Mouse (Mus musculus) forebrain, embryonic 10.5 days (tissue): ENCODE measurements around the gene Rnf141. TPM values are rescaled to one million over a fixed set of nuclear protein-coding genes. Genes with fewer than 3 reads are reported as not detected.

ENCODE experiments used
- DNase-seq: peaks from one replicate; pipeline ENCODE4 v3.0.0-alpha.2; 2017; ENCODE audit warnings: low spot score; ENCODE audit errors: extremely low spot score
- H3K27ac ChIP-seq: fragments of 300-500 bp; sonication (generic); 2 replicates; pipeline ENCODE4 v1.5.1; 2016; ENCODE audit warnings: mild to moderate bottlenecking
- H3K27me3 ChIP-seq: fragments of 300-500 bp; sonication (generic); 2 replicates; pipeline ENCODE4 v1.6.1; 2016; ENCODE audit warnings: mild to moderate bottlenecking; ENCODE audit not compliant: poor library complexity, severe bottlenecking
- H3K36me3 ChIP-seq: fragments of 300-500 bp; sonication (generic); replicated peaks from 2 replicates; pipeline ENCODE4 v1.6.1; 2016; ENCODE audit warnings: mild to moderate bottlenecking, moderate library complexity
- H3K4me1 ChIP-seq: fragments of 300-500 bp; sonication (generic); 2 replicates; pipeline ENCODE4 v1.6.1; 2016
- H3K4me3 ChIP-seq: fragments of 300-500 bp; sonication (generic); 2 replicates; pipeline ENCODE4 v1.5.1; 2016; ENCODE audit warnings: mild to moderate bottlenecking, moderate library complexity
- H3K9me3 ChIP-seq: fragments of 300-500 bp; sonication (generic); 2 replicates; pipeline ENCODE4 v1.6.1; 2016; ENCODE audit warnings: mild to moderate bottlenecking, moderate library complexity
- WGBS: fragments of 180-500 bp; shearing (Covaris S2); methylation state at CpG from one replicate; pipeline ENCODE4 v1.1.7; 2016; 5-methylcytosine and 5-hydroxymethylcytosine counted together
- polyA plus RNA-seq: library from polyadenylated mRNA; unstranded; fragments of >200 nt; fragmentation: Nextera tagmentation; extraction: Ambion mirVana; gene quantifications from 2 replicates; pipeline ENCODE4 v1.2.1, GENCODE M21; 2016

Rnf141 gene
- polyA plus RNA-seq, 1 experiment from 2014 or later = 25.0 TPM

DNA sequence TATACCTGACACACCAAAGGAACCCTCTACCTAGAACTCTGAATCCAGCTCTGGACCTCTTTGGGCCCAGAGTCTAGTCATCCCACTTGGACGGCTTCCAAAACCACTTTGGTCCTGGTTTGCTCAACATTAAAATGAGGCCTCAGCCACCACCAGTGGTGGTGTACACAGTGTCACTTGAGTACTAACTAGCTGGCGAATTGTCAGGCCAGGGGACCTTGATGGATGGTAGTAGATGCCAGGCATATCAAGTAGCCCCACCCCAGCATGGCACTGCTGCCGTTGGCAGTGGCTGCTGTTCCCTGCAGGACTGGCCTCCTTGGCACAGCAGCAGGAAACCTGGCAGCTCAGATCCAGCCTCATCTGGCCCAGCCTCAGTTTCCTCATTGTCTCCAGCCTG is 40.0 kb downstream of the Rnf141 start:
- Histone ChIP-seq H3K9me3 (no peaks in the 10 kb centered on the region), H3K27me3 (no peaks in the 10 kb centered on the region), H3K4me1 (peaks cover under 1% of the 10 kb centered on the region; the same call in 1 of the 2 replicates), H3K27ac (no peak overlapping the region), H3K4me3 (no peak overlapping the region), H3K36me3 (no peaks in the 10 kb centered on the region)
- WGBS = 83% methylated on average over 3 of the region's 3 CpGs
- DNase-seq = no peak

DNA sequence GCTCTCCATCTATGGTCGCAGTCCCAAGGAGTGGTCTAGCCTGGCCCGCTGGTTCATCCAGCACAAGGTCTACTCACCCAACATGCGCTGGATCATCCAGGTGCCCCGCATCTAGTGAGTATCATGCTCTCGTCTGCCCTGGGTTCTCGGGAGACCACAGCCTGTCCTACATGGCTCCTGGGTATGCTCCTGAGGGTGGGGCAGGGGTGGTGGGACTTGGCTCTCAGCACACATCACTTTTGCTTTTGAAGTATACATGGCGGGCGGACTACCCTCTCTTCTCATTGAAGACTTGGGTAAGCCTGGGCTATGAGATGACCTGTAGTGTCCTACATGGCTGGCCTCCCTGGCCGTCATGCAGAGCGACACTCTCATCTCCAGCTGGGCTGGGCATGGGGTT is 41.1 kb downstream of the Rnf141 start:
- H3K4me3 ChIP-seq = no peak overlapping the region
- no peaks in the 10 kb centered on the region for H3K9me3 ChIP-seq
- H3K4me1 ChIP-seq = peaks cover 8% of the 10 kb centered on the region
- no peak overlapping the region for H3K27ac ChIP-seq
- H3K36me3 ChIP-seq = no peaks in the 10 kb centered on the region
- no peak for DNase-seq
- 95% methylated on average over 10 of the region's 10 CpGs for WGBS
- H3K27me3 ChIP-seq = no peaks in the 10 kb centered on the region

- H3K27ac ChIP-seq = no peak overlapping the region
- peaks cover 13% of the 10 kb centered on the region for H3K4me1 ChIP-seq
- WGBS = 5% methylated on average over 4 of the region's 4 CpGs
- H3K27me3 ChIP-seq = no peaks in the 10 kb centered on the region
- H3K9me3 ChIP-seq = no peaks in the 10 kb centered on the region
- H3K4me3 ChIP-seq = no peak overlapping the region
- peak; percentile 77 for DNase-seq
- no peaks in the 10 kb centered on the region for H3K36me3 ChIP-seq
Measured at GRCm38 (mm10) chr7:110801028-110801427, 43.2 kb downstream of the Rnf141 start.

DNA sequence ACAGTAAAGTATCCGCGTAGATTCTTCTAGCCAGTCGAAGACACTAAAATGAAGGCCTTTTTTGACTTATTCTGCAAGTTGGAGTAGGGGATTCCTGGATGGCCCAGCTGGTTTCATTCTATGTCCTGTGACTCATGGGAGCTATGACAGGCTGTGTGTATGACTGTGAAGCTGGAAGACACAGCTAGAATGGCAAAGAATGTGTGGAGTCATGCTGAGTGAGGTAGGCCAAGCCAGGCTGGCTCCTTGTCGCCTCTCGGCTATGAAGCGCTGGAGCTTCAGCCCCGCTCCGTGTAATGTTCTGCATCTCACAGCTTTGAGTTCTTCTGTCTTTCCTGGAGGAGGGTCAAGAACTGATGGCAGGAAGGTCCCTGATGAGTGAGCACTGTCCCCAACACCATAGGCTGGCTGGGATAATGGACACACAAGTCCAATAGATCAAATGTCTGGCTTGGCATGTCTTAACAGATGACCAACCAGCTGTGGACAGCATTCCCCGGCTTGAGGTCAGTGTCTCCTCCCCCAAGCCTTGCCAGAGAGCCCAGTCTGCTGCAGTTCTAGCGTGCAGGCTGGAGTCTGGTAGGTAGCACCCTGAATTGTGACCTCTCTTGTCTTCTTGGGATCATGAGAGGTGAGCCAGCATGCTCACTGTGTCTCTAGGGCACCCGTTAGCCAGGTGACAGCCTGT is 46.4 kb downstream of the Rnf141 start:
- no peaks in the 10 kb centered on the region for H3K9me3 ChIP-seq
- H3K4me1 ChIP-seq = peaks cover 13% of the 10 kb centered on the region
- 0 out of 2 replicates have a peak overlapping the region, but pooled peaks have one; percentile 22 for H3K27ac ChIP-seq
- no peaks in the 10 kb centered on the region for H3K27me3 ChIP-seq
- no peak for DNase-seq
- 90% methylated on average over 11 of the region's 11 CpGs for WGBS
- H3K36me3 ChIP-seq = no peaks in the 10 kb centered on the region
- H3K4me3 ChIP-seq = no peak overlapping the region

- H3K27ac ChIP-seq = no peak overlapping the region
- WGBS = 78% methylated on average over 12 of the region's 12 CpGs
- no peak for DNase-seq
Measured at GRCm38 (mm10) chr7:110796367-110797051, 47.7 kb downstream of the Rnf141 start.

DNA sequence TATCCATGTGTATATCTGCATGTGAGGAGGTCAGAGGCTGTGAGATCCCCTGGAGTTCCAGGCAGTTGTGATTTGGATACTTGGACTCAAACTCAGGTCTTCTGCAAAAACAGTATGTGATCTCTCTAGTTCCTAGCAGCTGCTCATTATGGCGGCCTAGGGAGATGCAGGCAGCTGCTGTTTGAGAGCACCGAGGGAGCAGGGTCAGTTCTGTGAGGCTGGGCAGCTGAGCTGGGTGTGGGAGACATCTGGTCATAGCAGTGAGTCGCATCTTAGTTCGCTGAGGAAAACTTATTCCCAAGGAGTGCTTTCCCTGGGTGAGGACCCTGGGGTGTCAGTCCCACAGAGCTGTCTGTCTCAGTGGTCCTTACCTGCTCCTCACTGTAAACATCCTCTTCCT is 49.5 kb downstream of the Rnf141 start:
- Histone ChIP-seq H3K27ac (no peak overlapping the region), H3K9me3 (no peaks in the 10 kb centered on the region), H3K36me3 (no peaks in the 10 kb centered on the region), H3K4me3 (no peak overlapping the region), H3K4me1 (peaks cover 13% of the 10 kb centered on the region), H3K27me3 (no peaks in the 10 kb centered on the region)
- WGBS = 81% methylated on average over 4 of the region's 4 CpGs
- no peak for DNase-seq

More at GRCm38 (mm10) chr7:110796367-110797051, 47.7 kb downstream of the Rnf141 start:
- H3K36me3 ChIP-seq = no peaks in the 10 kb centered on the region
- peaks cover 13% of the 10 kb centered on the region for H3K4me1 ChIP-seq
- H3K27me3 ChIP-seq = no peaks in the 10 kb centered on the region
- no peaks in the 10 kb centered on the region for H3K9me3 ChIP-seq
- no peak overlapping the region for H3K4me3 ChIP-seq

- no peaks in the 10 kb centered on the region for H3K27me3 ChIP-seq
- H3K9me3 ChIP-seq = no peaks in the 10 kb centered on the region
- no peak overlapping the region for H3K27ac ChIP-seq
- no peak overlapping the region for H3K4me3 ChIP-seq
- no peaks in the 10 kb centered on the region for H3K36me3 ChIP-seq
- DNase-seq = no peak
- H3K4me1 ChIP-seq = peaks cover 1% of the 10 kb centered on the region; the same call in 1 of the 2 replicates
- WGBS = 91% methylated on average over 2 of the region's 2 CpGs
Measured at GRCm38 (mm10) chr7:110792834-110793233, 51.4 kb downstream of the Rnf141 start.

DNA sequence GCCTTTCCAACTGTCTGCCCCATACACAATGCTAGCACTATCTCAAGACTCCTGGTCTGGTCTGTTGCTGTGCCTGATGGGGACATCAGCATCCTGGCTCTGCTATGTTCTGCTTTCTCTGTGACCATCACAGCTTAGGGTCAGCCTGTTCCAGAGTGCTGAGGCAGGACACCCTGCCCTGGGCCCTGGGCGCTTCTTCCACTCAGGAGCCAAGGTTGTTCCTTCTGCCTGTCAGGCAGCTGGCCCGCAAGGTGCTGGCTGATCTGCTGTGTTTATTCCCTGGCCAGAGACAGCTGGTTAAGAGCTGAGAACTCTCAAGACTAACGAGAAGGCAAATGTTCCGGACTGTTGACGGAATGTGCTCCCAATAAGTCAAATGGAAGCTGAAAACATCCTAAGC is 52.1 kb downstream of the Rnf141 start:
- no peak overlapping the region for H3K4me3 ChIP-seq
- H3K27me3 ChIP-seq = no peaks in the 10 kb centered on the region
- no peaks in the 10 kb centered on the region for H3K36me3 ChIP-seq
- H3K4me1 ChIP-seq = no peaks in the 10 kb centered on the region
- 90% methylated on average over 5 of the region's 5 CpGs for WGBS
- no peak for DNase-seq
- no peak overlapping the region for H3K27ac ChIP-seq
- no peaks in the 10 kb centered on the region for H3K9me3 ChIP-seq

DNA sequence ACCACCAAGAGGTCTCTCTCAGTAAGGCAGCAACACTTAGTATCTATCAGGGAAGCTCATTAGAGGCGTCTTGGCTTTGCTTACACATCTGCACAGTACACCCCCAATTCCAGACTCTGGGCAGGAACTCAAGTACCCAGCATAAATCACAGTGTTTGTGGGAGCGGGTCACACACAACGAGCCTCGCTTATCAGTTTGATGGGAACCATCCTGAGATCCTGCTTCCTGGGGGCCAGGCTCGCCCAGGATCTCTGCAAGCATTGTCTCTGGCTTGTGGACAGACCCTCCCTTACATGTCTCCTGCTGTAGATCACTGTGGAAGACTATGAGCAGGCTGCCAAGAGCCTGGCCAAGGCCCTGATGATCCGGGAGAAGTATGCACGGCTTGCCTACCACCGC is 53.4 kb downstream of the Rnf141 start:
- Histone ChIP-seq H3K27me3 (no peaks in the 10 kb centered on the region), H3K36me3 (no peaks in the 10 kb centered on the region), H3K27ac (no peak overlapping the region), H3K4me1 (peaks cover 4% of the 10 kb centered on the region), H3K4me3 (no peak overlapping the region), H3K9me3 (no peaks in the 10 kb centered on the region)
- 90% methylated on average over 8 of the region's 8 CpGs for WGBS
- DNase-seq = no peak

DNA sequence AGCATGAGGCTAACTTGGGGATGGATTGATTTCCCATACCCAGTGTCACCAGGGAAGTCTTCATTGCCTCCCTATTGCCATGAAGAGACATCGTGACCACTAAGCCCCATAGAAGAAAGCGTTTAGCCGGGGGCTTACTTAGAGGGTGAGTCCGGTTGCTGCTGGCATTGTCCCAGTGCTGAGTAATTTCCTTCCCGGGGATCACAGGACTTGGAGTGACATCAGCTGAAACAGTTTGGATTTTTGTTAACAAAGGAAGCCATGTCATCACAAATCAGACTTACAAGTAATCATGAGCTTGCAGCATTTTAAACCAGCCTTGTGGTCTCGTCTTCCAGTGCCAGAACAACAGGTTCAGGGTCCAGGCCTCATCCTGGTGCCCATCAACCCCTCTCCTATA is 56.9 kb downstream of the Rnf141 start:
- no peak overlapping the region for H3K4me3 ChIP-seq
- no peak for DNase-seq
- H3K9me3 ChIP-seq = no peaks in the 10 kb centered on the region
- WGBS = 88% methylated on average over 6 of the region's 6 CpGs
- peaks cover 29% of the 10 kb centered on the region for H3K4me1 ChIP-seq
- 0 out of 2 replicates have a peak overlapping the region, but pooled peaks have one; percentile 15 for H3K27ac ChIP-seq
- no peaks in the 10 kb centered on the region for H3K36me3 ChIP-seq
- no peaks in the 10 kb centered on the region for H3K27me3 ChIP-seq

- no peak for DNase-seq
- WGBS = 71% methylated on average over 3 of the region's 3 CpGs
- no peak overlapping the region for H3K27ac ChIP-seq
- peaks cover 36% of the 10 kb centered on the region for H3K4me1 ChIP-seq
- no peaks in the 10 kb centered on the region for H3K9me3 ChIP-seq
- no peak overlapping the region for H3K4me3 ChIP-seq
- H3K36me3 ChIP-seq = no peaks in the 10 kb centered on the region
- H3K27me3 ChIP-seq = no peaks in the 10 kb centered on the region
Measured at GRCm38 (mm10) chr7:110785741-110786146, 58.5 kb downstream of the Rnf141 start.

DNA sequence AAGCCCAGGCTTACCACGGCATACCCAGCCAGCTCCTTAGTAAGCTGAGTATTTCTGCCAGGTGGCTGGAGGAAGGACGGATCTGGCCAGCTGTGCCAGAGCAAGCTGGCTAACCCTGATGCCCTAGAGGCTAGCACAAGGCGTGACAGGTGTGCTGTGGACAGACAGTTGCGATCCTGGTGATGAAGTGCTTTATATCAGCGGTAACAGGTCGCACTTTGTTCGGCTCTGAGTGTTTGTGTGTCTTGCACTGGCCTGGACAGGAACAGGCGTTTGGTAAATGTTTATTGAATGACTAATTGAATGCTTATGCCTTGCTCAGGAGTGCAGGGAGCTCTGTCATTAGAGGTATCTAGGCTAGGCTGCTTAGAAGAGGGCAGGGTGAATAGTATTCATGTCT is 59.3 kb downstream of the Rnf141 start:
- H3K36me3 ChIP-seq = no peaks in the 10 kb centered on the region
- no peaks in the 10 kb centered on the region for H3K27me3 ChIP-seq
- no peak for DNase-seq
- no peak overlapping the region for H3K4me3 ChIP-seq
- 77% methylated on average over 8 of the region's 8 CpGs for WGBS
- peaks cover 36% of the 10 kb centered on the region for H3K4me1 ChIP-seq
- 0 out of 2 replicates have a peak overlapping the region, but pooled peaks have one; percentile 21 for H3K27ac ChIP-seq
- no peaks in the 10 kb centered on the region for H3K9me3 ChIP-seq

DNA sequence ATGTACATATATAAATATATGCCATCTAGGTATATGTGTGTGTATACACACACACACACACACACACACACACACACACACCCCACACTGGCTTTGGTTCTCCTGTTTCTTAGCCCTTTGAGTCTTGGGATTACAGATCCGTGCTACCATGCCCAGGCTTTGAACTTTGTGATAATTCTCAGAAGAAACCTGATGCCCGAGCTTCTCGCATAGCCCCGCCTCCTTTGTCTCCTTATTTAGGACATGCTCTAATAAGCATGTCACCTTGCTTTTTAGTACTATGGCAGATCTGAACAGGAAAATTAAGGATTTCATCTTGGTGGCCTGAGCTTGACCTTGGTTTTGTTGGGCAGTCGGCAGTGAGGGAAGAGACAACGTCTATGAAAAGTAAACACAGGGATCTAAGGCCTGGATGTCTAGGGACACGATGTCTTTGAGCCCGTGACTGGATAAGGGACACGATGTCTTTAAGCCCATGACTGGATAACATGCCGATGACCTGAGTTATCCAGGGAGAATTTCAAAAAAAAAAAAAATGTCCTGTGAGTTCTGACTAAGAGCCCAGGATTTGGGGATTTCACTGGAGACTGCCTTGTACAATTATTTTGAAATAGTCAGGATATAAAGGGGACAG is 61.3 kb downstream of the Rnf141 start:
- Histone ChIP-seq H3K4me1 (peaks cover 36% of the 10 kb centered on the region), H3K9me3 (no peaks in the 10 kb centered on the region), H3K36me3 (no peaks in the 10 kb centered on the region), H3K4me3 (no peak overlapping the region), H3K27ac (no peak overlapping the region), H3K27me3 (no peaks in the 10 kb centered on the region)
- whole genome bisulfite sequencing = 49% methylated on average over 10 of the region's 10 CpGs
- DNase-seq = no peak
